Mouse (Mus musculus) small intestine, adult 2 months (tissue): Measurements from ENCODE around the gene Hpn.

ENCODE experiments used
- CTCF ChIP-seq: fragments of 200-500 bp; IDR thresholded peaks from 2 replicates; pipeline ENCODE4 v1.5.1; 2012; ENCODE audit warnings: low read depth, mild to moderate bottlenecking, control low read depth, inconsistent platforms, low read length, moderate library complexity, mixed read lengths; ENCODE audit not compliant: insufficient replicate concordance, insufficient read length; ENCODE audit errors: extremely low read depth
- POLR2A ChIP-seq: fragments of 200-500 bp; IDR thresholded peaks from 2 replicates; pipeline ENCODE4 v1.6.1; 2012; ENCODE audit warnings: low read depth, mild to moderate bottlenecking, control low read depth, inconsistent platforms, low read length, moderate library complexity

GRCm38 (mm10) chr7:31118486-31118885 is 3.4 kb upstream of the Hpn start:
- TF ChIP-seq CTCF: no peak
- no peak for TF ChIP-seq POLR2A
